Mouse (Mus musculus) B cell, adult 67 days (primary cell): ENCODE measurements around the gene Ppard. TPM values are rescaled to one million over a fixed set of nuclear protein-coding genes. Genes with fewer than 3 reads are reported as not detected.

Source experiments
- total RNA-seq, 2 experiments: library from RNA; stranded (reverse); gene quantifications; 4 replicates each; pipeline ENCODE4 v1.2.4; 2023

Ppard gene
- total RNA-seq: 10 to 100 TPM; 28.5 to 30.0 TPM

GRCm38 (mm10) chr17:28232475-28233060, at the start of gene Ppard:
Gene Ppard, plus strand, starts transcription at chr17:28232700.

DNA sequence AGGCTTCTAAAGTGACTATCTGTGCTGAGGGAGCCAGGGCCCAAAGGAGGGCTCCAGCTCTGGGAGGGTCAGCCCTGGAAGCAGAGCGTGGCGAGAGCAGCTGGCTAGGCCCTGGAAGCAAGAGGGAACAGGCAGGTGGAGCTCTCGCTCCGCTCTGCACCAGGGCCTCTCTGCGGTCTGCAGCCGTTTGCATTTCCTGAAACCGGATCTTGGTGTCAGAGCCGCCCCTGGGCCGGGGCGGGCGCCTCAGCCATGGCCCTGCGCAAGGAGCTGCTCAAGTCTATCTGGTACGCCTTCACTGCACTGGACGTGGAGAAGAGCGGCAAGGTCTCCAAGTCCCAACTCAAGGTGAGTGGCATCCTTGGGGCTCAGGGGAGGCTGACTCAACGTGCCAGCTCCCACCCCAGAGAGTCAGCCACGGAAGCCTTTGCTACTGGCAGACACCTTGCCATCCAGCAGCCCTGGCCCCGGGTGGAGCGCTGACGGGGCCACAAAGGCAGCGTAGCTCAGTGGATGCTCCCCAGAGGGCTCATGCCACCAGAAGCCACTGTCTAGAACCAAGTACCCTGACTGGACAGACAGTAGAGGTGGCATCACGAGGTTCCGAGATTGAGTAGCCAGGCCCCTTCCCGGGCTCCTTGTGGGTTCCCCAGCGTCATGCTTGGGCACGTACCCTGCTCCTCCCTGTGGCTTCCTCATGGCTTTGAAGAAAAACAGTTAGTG, 24.7 kb upstream of the Ppard start, which contains the start of gene Def6:
TSS of gene Def6 (plus strand) at position 188 of the 723 bp plus-strand sequence.

GRCm38 (mm10) chr17:28313212-28313879, 80.8 kb downstream of the Ppard start, which contains the start of gene Fance:
Gene Fance, plus strand, starts transcription at chr17:28313519.

GRCm38 (mm10) chr17:28328366-28328928, 95.9 kb downstream of the Ppard start, which contains the start of gene Rpl10a:
Gene Rpl10a, plus strand, starts transcription at chr17:28328471.

GRCm38 (mm10) chr17:28350466-28351352, 118.2 kb downstream of the Ppard start, which contains the start of gene Tead3:
Gene Tead3, minus strand, starts transcription at chr17:28350817.

Other genes starting within 250 kb of the Ppard start
- 1 to 10 TPM; 2.6 to 5.5 TPM for gene Tcp11, start 152.1 kb upstream of the Ppard start, total RNA-seq
- gene Scube3, start 90.6 kb upstream of the Ppard start, total RNA-seq: not detected
- gene Zfp523, start 55.6 kb upstream of the Ppard start, total RNA-seq: 10 to 100 TPM; 15.7 to 22.0 TPM
- 100 to 1,000 TPM in 1 of 2 experiments, 10 to 100 TPM in 1; 85.3 to 109 TPM for gene Def6, start 24.9 kb upstream of the Ppard start, total RNA-seq
- 10 to 100 TPM; 32.4 to 44.6 TPM for gene Fance, start 80.8 kb downstream of the Ppard start, total RNA-seq
- gene Rpl10a, start 95.8 kb downstream of the Ppard start, total RNA-seq: 1,000 to 10,000 TPM; 1,465 to 1,565 TPM
- gene Tead3, start 118.1 kb downstream of the Ppard start, total RNA-seq: 1 to 10 TPM in 1 of 2 experiments, not detected in 1; 1.3 TPM
- gene Tulp1, start 132.5 kb downstream of the Ppard start, total RNA-seq: not detected